Mouse (Mus musculus) liver, adult (tissue): ENCODE measurements around the gene Tbc1d17.

Experiments
- GATA4 ChIP-seq: IDR thresholded peaks from 2 replicates; pipeline ENCODE4 v1.6.1; 2014; ENCODE audit warnings: mild to moderate bottlenecking, low read length; ENCODE audit not compliant: insufficient replicate concordance

The Tbc1d17 gene

GRCm38 (mm10) chr7:44824872-44825271 lies 24.0 kb downstream of the Tbc1d17 start:
- TF ChIP-seq GATA4 = no peak

GRCm38 (mm10) chr7:44823409-44823808 lies 25.5 kb downstream of the Tbc1d17 start:
- no peak for TF ChIP-seq GATA4

- TF ChIP-seq GATA4 = no peak
Measured at GRCm38 (mm10) chr7:44821666-44822448, 27.0 kb downstream of the Tbc1d17 start.

GRCm38 (mm10) chr7:44820525-44820924 lies 28.4 kb downstream of the Tbc1d17 start:
- TF ChIP-seq GATA4 = no peak

- TF ChIP-seq GATA4 = peak; percentile 27; the same call in 1 of the 2 replicates
Measured at GRCm38 (mm10) chr7:44819863-44820262, 29.0 kb downstream of the Tbc1d17 start.

GRCm38 (mm10) chr7:44819391-44819790 lies 29.5 kb downstream of the Tbc1d17 start:
- TF ChIP-seq GATA4 = no peak

- no peak for TF ChIP-seq GATA4
Measured at GRCm38 (mm10) chr7:44818751-44819235, 30.1 kb downstream of the Tbc1d17 start.

GRCm38 (mm10) chr7:44818164-44818563 lies 30.7 kb downstream of the Tbc1d17 start:
- TF ChIP-seq GATA4 = no peak

- TF ChIP-seq GATA4 = no peak
Measured at GRCm38 (mm10) chr7:44817441-44817840, 31.4 kb downstream of the Tbc1d17 start.

GRCm38 (mm10) chr7:44816470-44817021 lies 32.3 kb downstream of the Tbc1d17 start, which contains the start of gene Atf5:
Gene Atf5 (minus strand): TSS chr7:44816658.
- no peak for TF ChIP-seq GATA4

GRCm38 (mm10) chr7:44815721-44816469 lies 33.0 kb downstream of the Tbc1d17 start, which contains the start of the genes Nup62 and Il4i1:
Gene Nup62 (plus strand): TSS chr7:44816088.
Gene Il4i1 (plus strand): TSS chr7:44816387.
- TF ChIP-seq GATA4 = no peak

GRCm38 (mm10) chr7:44814952-44815553 lies 33.8 kb downstream of the Tbc1d17 start:
- TF ChIP-seq GATA4 = no peak

GRCm38 (mm10) chr7:44814423-44814822 lies 34.5 kb downstream of the Tbc1d17 start:
- no peak for TF ChIP-seq GATA4

- no peak for TF ChIP-seq GATA4
Measured at GRCm38 (mm10) chr7:44813985-44814384, 34.9 kb downstream of the Tbc1d17 start.

- TF ChIP-seq GATA4 = no peak
Measured at GRCm38 (mm10) chr7:44812651-44813325, 36.1 kb downstream of the Tbc1d17 start.
